Mouse (Mus musculus): ENCODE measurements around the gene Fbxw11.

The Fbxw11 gene

DNA sequence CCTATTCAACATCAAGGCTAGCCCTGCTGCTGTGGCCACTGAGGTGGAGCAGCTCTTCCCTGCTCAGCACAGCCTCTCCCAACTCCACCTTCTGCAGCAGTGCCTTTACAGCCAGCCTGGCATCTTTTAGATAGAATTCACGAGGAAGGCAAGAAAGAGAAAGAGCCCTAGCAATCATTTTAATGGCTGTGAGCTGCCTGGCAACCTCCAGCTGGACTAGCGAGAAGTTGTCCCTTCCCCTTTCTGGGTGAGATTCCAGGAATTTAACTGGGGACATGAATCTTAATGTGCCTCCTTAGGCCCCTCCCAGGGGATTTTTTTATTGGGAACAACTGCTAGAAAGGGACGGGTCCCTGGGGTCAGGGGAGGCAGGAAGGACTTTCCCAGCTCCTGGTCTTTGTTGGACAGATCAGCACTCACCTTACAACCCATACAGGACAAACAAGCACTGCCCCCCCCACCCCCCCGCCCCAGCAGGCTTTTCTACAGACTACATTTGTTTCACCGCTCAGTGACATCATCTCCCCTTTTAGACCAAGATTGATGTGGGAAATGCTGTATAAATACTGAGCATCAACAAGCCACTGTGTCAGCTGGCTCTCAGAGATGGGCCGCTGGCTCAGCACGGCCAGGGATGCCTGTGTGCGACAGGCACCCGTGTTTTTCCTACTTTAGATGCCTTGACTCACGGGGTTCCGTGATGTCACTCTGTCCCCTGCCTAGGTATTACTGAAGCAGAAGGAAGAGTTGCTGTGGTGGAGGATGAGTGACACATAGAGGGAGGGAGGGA is 138.4 kb downstream of the Fbxw11 start:
- H3K4me1 ChIP-seq (replicated peaks; ENCODE audit: low read depth, low read length), result no peaks in the 10 kb centered on the region

GRCm38 (mm10) chr11:32781633-32782404 is 139.3 kb downstream of the Fbxw11 start:
- H3K9me3 ChIP-seq (ENCODE audit: low read length), result peaks cover under 1% of the 10 kb centered on the region; the same call in 1 of the 2 replicates
- no peaks in the 10 kb centered on the region for H3K4me1 ChIP-seq (replicated peaks; ENCODE audit: low read depth, low read length)
- H3K4me3 ChIP-seq (replicated peaks; ENCODE audit: low read length), result no peak overlapping the region
- H3K27me3 ChIP-seq (ENCODE audit: insufficient read depth, low read length), result no peaks in the 10 kb centered on the region
- no peaks in the 10 kb centered on the region for H3K36me3 ChIP-seq (ENCODE audit: insufficient read depth, low read length)
- TF ChIP-seq NANOG (IDR thresholded peaks at IDR 0.05; ENCODE audit: borderline replicate concordance, low read length), result no peak
- no peak for TF ChIP-seq CTCF (conservative IDR thresholded peaks at IDR 0.05; ENCODE audit: low read length)
- no peak for TF ChIP-seq POU5F1 (IDR thresholded peaks at IDR 0.05; ENCODE audit: borderline replicate concordance, low read length)

More for the DNA sequence above, 138.4 kb downstream of the Fbxw11 start:
- Histone ChIP-seq H3K9me3 (ENCODE audit: low read length) (peaks cover 5% of the 10 kb centered on the region; the same call in 1 of the 2 replicates), H3K36me3 (ENCODE audit: insufficient read depth, low read length) (no peaks in the 10 kb centered on the region), H3K4me3 (replicated peaks; ENCODE audit: low read length) (no peak overlapping the region), H3K27me3 (ENCODE audit: insufficient read depth, low read length) (peaks cover 3% of the 10 kb centered on the region; the same call in 1 of the 2 replicates)
- TF ChIP-seq CTCF (conservative IDR thresholded peaks at IDR 0.05; ENCODE audit: low read length) (no peak), POU5F1 (IDR thresholded peaks at IDR 0.05; ENCODE audit: borderline replicate concordance, low read length) (no peak), NANOG (IDR thresholded peaks at IDR 0.05; ENCODE audit: borderline replicate concordance, low read length) (no peak)

DNA sequence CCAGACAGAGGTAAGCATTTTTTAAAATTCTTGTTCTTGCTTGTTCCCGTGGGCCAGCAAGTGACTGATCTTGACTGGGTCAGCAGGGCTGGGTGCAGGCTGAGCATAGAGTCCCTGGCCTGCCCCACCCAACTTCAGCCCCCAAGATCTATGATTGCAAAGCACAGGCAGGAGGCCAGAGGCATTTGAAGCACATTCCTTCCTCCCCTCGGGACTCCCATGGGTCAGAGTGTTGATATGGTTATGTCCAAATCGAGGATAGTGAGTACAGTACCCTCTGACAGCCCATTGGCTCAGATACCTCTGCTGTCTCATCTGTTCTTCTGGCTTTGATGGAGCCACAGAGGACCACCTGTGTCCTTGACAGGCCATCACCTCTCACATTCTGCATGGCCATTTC is 140.2 kb downstream of the Fbxw11 start:
- no peaks in the 10 kb centered on the region for H3K36me3 ChIP-seq (ENCODE audit: insufficient read depth, low read length)
- no peak for TF ChIP-seq CTCF (conservative IDR thresholded peaks at IDR 0.05; ENCODE audit: low read length)
- TF ChIP-seq NANOG (IDR thresholded peaks at IDR 0.05; ENCODE audit: borderline replicate concordance, low read length), result no peak
- TF ChIP-seq POU5F1 (IDR thresholded peaks at IDR 0.05; ENCODE audit: borderline replicate concordance, low read length), result no peak

GRCm38 (mm10) chr11:32785591-32786147 is 143.1 kb downstream of the Fbxw11 start:
- TF ChIP-seq NANOG (IDR thresholded peaks at IDR 0.05; ENCODE audit: borderline replicate concordance, low read length) (no peak), CTCF (conservative IDR thresholded peaks at IDR 0.05; ENCODE audit: low read length) (no peak), POU5F1 (IDR thresholded peaks at IDR 0.05; ENCODE audit: borderline replicate concordance, low read length) (no peak)
- H3K36me3 ChIP-seq (ENCODE audit: insufficient read depth, low read length), result no peaks in the 10 kb centered on the region
- no peaks in the 10 kb centered on the region for H3K4me1 ChIP-seq (replicated peaks; ENCODE audit: low read depth, low read length)
- no peak overlapping the region for H3K4me3 ChIP-seq (replicated peaks; ENCODE audit: low read length)
- no peaks in the 10 kb centered on the region for H3K9me3 ChIP-seq (ENCODE audit: low read length)
- 0 out of 2 replicates have a peak, but pooled peaks cover 2% of the 10 kb centered on the region for H3K27me3 ChIP-seq (ENCODE audit: insufficient read depth, low read length)

More for the DNA sequence above, 140.2 kb downstream of the Fbxw11 start:
- no peaks in the 10 kb centered on the region for H3K4me1 ChIP-seq (replicated peaks; ENCODE audit: low read depth, low read length)
- H3K27me3 ChIP-seq (ENCODE audit: insufficient read depth, low read length), result 0 out of 2 replicates have a peak, but pooled peaks cover 2% of the 10 kb centered on the region
- no peak overlapping the region for H3K4me3 ChIP-seq (replicated peaks; ENCODE audit: low read length)
- H3K9me3 ChIP-seq (ENCODE audit: low read length), result no peaks in the 10 kb centered on the region

- no peak overlapping the region for H3K4me3 ChIP-seq (replicated peaks; ENCODE audit: low read length)
- no peaks in the 10 kb centered on the region for H3K9me3 ChIP-seq (ENCODE audit: low read length)
- H3K27me3 ChIP-seq (ENCODE audit: insufficient read depth, low read length), result 0 out of 2 replicates have a peak, but pooled peaks cover 2% of the 10 kb centered on the region
- no peaks in the 10 kb centered on the region for H3K36me3 ChIP-seq (ENCODE audit: insufficient read depth, low read length)
- H3K4me1 ChIP-seq (replicated peaks; ENCODE audit: low read depth, low read length), result no peaks in the 10 kb centered on the region
- TF ChIP-seq POU5F1 (IDR thresholded peaks at IDR 0.05; ENCODE audit: borderline replicate concordance, low read length) (no peak), NANOG (IDR thresholded peaks at IDR 0.05; ENCODE audit: borderline replicate concordance, low read length) (no peak), CTCF (conservative IDR thresholded peaks at IDR 0.05; ENCODE audit: low read length) (no peak)
Observed at GRCm38 (mm10) chr11:32786201-32786600, 143.7 kb downstream of the Fbxw11 start.

- Histone ChIP-seq H3K9me3 (ENCODE audit: low read length) (no peaks in the 10 kb centered on the region; the same call in 1 of the 2 replicates), H3K4me1 (replicated peaks; ENCODE audit: low read depth, low read length) (no peaks in the 10 kb centered on the region), H3K36me3 (ENCODE audit: insufficient read depth, low read length) (no peaks in the 10 kb centered on the region), H3K4me3 (replicated peaks; ENCODE audit: low read length) (no peak overlapping the region), H3K27me3 (ENCODE audit: insufficient read depth, low read length) (0 out of 2 replicates have a peak, but pooled peaks cover 2% of the 10 kb centered on the region)
- TF ChIP-seq NANOG (IDR thresholded peaks at IDR 0.05; ENCODE audit: borderline replicate concordance, low read length), result no peak
- no peak for TF ChIP-seq CTCF (conservative IDR thresholded peaks at IDR 0.05; ENCODE audit: low read length)
- no peak for TF ChIP-seq POU5F1 (IDR thresholded peaks at IDR 0.05; ENCODE audit: borderline replicate concordance, low read length)
Observed at GRCm38 (mm10) chr11:32794759-32795445, 152.4 kb downstream of the Fbxw11 start.

All from E14TG2a.4 (cell line).